Mouse (Mus musculus) liver, embryonic 16.5 days (tissue): ENCODE measurements around the gene Cers6. TPM values are rescaled to one million over a fixed set of nuclear protein-coding genes. Genes with fewer than 3 reads are reported as not detected.

Source experiments
- ATAC-seq: fragments of 200-750 bp; cut with Nextera tagmentation; 2 replicates; pipeline ENCODE4 v1.8.0; 2017; ENCODE audit warnings: low read depth, mild to moderate bottlenecking, moderate number of reproducible peaks, moderate library complexity
- H3K27ac ChIP-seq: fragments of 300-500 bp; sonication (generic); 2 replicates; pipeline ENCODE4 v1.5.1; 2014; ENCODE audit warnings: mild to moderate bottlenecking, low read length
- H3K27me3 ChIP-seq: fragments of 300-500 bp; sonication (generic); 2 replicates; pipeline ENCODE4 v1.6.1; 2014; ENCODE audit warnings: low read depth, low read length, mixed read lengths; ENCODE audit not compliant: control insufficient read depth, insufficient read depth
- H3K36me3 ChIP-seq: fragments of 300-500 bp; sonication (generic); 2 replicates; pipeline ENCODE4 v1.6.1; 2014; ENCODE audit warnings: mild to moderate bottlenecking; ENCODE audit not compliant: control insufficient read depth, insufficient read depth
- H3K4me1 ChIP-seq: fragments of 300-500 bp; sonication (generic); 2 replicates; pipeline ENCODE4 v1.6.1; 2014; ENCODE audit warnings: low read depth, low read length, mixed read lengths; ENCODE audit not compliant: control insufficient read depth
- H3K4me2 ChIP-seq: fragments of 300-500 bp; sonication (generic); 2 replicates; pipeline ENCODE4 v1.6.1; 2014; ENCODE audit warnings: low read depth, low read length, mixed read lengths
- H3K4me3 ChIP-seq: fragments of 300-500 bp; sonication (generic); 2 replicates; pipeline ENCODE4 v1.5.1; 2014; ENCODE audit warnings: low read depth, mild to moderate bottlenecking, low read length
- H3K9ac ChIP-seq: fragments of 300-500 bp; sonication (generic); 2 replicates; pipeline ENCODE4 v1.6.1; 2014; ENCODE audit warnings: low read depth, low read length
- H3K9me3 ChIP-seq: fragments of 300-500 bp; sonication (generic); replicated peaks from 2 replicates; pipeline ENCODE4 v1.6.1; 2016; ENCODE audit warnings: low read length; ENCODE audit not compliant: control insufficient read depth
- WGBS: fragments of 180-500 bp; shearing (Covaris S2); extraction: QIAGEN DNeasy Blood & Tissue Kit; methylation state at CpG from one replicate; pipeline ENCODE4 v1.1.7; 2014; ENCODE audit not compliant: insufficient replicate concordance; 5-methylcytosine and 5-hydroxymethylcytosine counted together
- polyA plus RNA-seq: library from polyadenylated mRNA; unstranded; fragments of >200 nt; fragmentation: Nextera tagmentation; extraction: Ambion mirVana; gene quantifications from 2 replicates; pipeline ENCODE4 v1.2.1, GENCODE M21; 2015

Gene Cers6
- polyA plus RNA-seq, result 10.2 and 10.7 TPM in 2 replicates

DNA sequence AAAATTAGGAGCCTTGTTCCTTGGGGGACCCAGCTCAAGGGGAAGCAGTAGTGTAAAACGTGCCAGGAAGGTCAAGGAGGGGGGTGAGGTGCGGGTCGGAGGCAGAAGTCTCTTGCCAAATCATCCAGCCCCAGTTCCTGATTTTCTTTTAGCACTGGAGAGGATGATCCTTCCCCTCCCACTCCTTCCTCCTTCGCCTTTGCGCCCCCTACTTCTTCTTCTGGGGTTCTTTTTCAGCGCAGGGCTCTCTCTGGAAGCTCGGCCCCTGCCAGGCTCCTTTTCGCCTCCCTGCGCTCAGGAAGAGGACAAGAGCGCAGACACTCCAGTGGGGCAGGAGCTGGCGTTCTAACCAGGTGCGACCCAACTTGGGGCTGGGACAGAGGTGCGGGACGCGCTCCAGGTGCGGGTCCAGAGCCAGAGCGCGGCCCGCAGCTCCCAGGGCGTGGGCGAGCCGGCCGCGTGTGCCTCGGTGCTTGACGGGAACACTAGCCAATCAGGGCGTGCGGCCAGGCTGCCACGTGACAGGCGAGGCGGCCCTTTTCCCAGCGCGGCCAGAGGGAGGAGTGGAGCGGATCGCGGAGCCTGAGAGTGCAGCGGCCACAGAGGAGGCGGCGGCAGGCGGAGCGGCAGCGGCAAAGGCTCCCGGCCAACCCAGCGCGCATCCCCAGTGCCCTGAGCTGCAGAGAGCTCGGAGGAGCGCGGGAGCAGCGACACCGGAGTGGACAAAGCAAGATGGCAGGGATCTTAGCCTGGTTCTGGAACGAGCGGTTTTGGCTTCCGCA lies at the start of gene Cers6:
Gene Cers6, plus strand, starts transcription at position 538 of the 782 bp plus-strand sequence.
- under 1% methylated on average over 53 of the region's 53 CpGs for WGBS
- Histone ChIP-seq H3K27ac (peak within 1 kb of the TSS; percentile 60), H3K36me3 (no peaks in the 10 kb centered on the region), H3K4me2 (peak within 1 kb of the TSS; percentile 82), H3K27me3 (peaks cover 18% of the 10 kb centered on the region), H3K4me1 (peaks cover 3% of the 10 kb centered on the region; the same call in 1 of the 2 replicates), H3K4me3 (peak within 1 kb of the TSS; percentile 70), H3K9me3 (no peaks in the 10 kb centered on the region), H3K9ac (peak within 1 kb of the TSS; percentile 66)
- ATAC-seq, result peak; percentile 93

DNA sequence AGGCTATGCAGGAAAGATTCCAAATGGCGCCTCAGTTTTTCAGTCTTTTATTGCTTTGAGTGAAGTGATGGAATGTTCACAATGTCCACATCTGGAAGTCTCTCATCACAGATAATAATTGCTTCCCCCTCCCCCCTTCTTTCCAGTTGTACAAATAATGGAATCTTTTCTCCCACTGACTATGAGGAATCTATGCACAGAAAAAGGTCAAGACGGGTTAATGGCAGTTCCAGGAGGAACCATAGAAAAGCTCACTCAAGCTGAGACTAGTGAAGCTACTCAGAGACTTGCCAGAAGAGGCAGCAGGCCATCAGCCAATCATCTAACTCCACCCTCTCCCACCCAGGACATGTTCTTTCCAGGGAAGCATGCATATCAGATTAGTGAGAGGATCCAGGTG lies 46.8 kb upstream of the Cers6 start:
- no peak for ATAC-seq
- no peaks in the 10 kb centered on the region for H3K27me3 ChIP-seq
- 66% methylated on average over 2 of the region's 2 CpGs for WGBS
- H3K9me3 ChIP-seq, result no peaks in the 10 kb centered on the region
- H3K4me3 ChIP-seq, result no peak overlapping the region
- no peaks in the 10 kb centered on the region for H3K36me3 ChIP-seq
- H3K4me2 ChIP-seq, result no peak overlapping the region
- no peak overlapping the region for H3K9ac ChIP-seq
- no peaks in the 10 kb centered on the region for H3K4me1 ChIP-seq
- no peak overlapping the region for H3K27ac ChIP-seq

GRCm38 (mm10) chr2:68819040-68819439 lies 42.2 kb upstream of the Cers6 start:
- H3K4me3 ChIP-seq, result no peak overlapping the region
- H3K36me3 ChIP-seq, result no peaks in the 10 kb centered on the region
- no peaks in the 10 kb centered on the region for H3K9me3 ChIP-seq
- ATAC-seq, result no peak
- H3K4me1 ChIP-seq, result no peaks in the 10 kb centered on the region; the same call in none of the 2 replicates
- no peak overlapping the region for H3K27ac ChIP-seq
- H3K4me2 ChIP-seq, result no peak overlapping the region
- H3K9ac ChIP-seq, result no peak overlapping the region
- H3K27me3 ChIP-seq, result no peaks in the 10 kb centered on the region
- WGBS, result 79% methylated on average over 4 of the region's 4 CpGs

- peak; percentile 76 for ATAC-seq
- 44% methylated on average over 4 of the region's 4 CpGs for WGBS
- H3K4me1 ChIP-seq, result no peaks in the 10 kb centered on the region; the same call in none of the 2 replicates
Observed at GRCm38 (mm10) chr2:68822152-68822887, 38.9 kb upstream of the Cers6 start.

DNA sequence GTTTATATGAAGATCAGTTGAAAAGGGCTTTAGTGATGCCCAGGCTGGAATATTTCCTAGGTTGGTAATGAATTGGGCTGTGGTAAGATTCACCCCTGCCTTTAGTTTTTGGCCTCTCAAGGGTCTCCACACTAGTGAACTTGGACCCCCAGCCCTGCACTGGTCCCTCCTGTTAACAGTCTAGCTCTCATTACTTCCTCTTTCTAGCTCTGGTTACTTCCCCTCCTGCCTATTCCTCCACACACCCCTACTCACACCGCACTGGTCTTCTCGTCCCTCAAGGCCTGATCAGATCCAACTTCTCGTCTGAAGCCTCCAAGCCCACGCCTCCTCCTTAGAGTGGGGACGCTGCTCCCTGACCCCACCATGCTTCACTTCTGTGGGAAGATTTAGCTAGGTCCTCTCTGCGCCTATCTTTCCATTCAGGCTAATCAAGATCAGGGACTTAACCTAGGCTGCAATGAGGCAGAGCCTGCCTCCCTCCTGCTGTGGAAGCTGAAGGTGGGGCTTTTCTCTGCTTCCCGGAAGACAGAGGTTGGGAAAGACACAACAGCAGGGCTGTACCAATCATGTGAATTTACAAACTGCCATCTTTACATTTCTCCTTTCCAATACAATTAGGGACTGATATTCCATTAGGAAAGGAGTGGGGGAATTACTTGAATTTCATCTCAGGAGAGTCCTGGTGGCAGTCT lies 35.8 kb upstream of the Cers6 start:
- WGBS, result 20% methylated on average over 7 of the region's 7 CpGs

More at GRCm38 (mm10) chr2:68822152-68822887, 38.9 kb upstream of the Cers6 start:
- Histone ChIP-seq H3K36me3 (no peaks in the 10 kb centered on the region), H3K4me3 (no peak overlapping the region), H3K27me3 (no peaks in the 10 kb centered on the region), H3K9me3 (no peaks in the 10 kb centered on the region), H3K9ac (no peak overlapping the region), H3K4me2 (no peak overlapping the region), H3K27ac (no peak overlapping the region)

GRCm38 (mm10) chr2:68843330-68843729 lies 17.9 kb upstream of the Cers6 start:
- H3K36me3 ChIP-seq, result no peaks in the 10 kb centered on the region
- no peak overlapping the region for H3K4me2 ChIP-seq
- no peak overlapping the region for H3K27ac ChIP-seq
- no peaks in the 10 kb centered on the region for H3K9me3 ChIP-seq
- H3K27me3 ChIP-seq, result no peaks in the 10 kb centered on the region
- no peak overlapping the region for H3K4me3 ChIP-seq
- ATAC-seq, result no peak
- no peaks in the 10 kb centered on the region; the same call in 1 of the 2 replicates for H3K4me1 ChIP-seq
- WGBS, result 65% methylated on average over 5 of the region's 5 CpGs
- H3K9ac ChIP-seq, result no peak overlapping the region

More for the DNA sequence above, 35.8 kb upstream of the Cers6 start:
- H3K4me1 ChIP-seq, result no peaks in the 10 kb centered on the region; the same call in none of the 2 replicates
- no peaks in the 10 kb centered on the region for H3K9me3 ChIP-seq
- H3K27me3 ChIP-seq, result no peaks in the 10 kb centered on the region
- H3K27ac ChIP-seq, result peak overlapping the region; percentile 63
- H3K9ac ChIP-seq, result no peak overlapping the region
- H3K36me3 ChIP-seq, result no peaks in the 10 kb centered on the region
- peak; percentile 47; the same call in 1 of the 2 replicates for ATAC-seq
- no peak overlapping the region for H3K4me2 ChIP-seq
- no peak overlapping the region for H3K4me3 ChIP-seq

GRCm38 (mm10) chr2:68844530-68844929 lies 16.7 kb upstream of the Cers6 start:
- H3K9me3 ChIP-seq, result no peaks in the 10 kb centered on the region
- no peak overlapping the region for H3K4me3 ChIP-seq
- no peaks in the 10 kb centered on the region for H3K36me3 ChIP-seq
- H3K4me1 ChIP-seq, result no peaks in the 10 kb centered on the region; the same call in 1 of the 2 replicates
- H3K4me2 ChIP-seq, result 0 out of 2 replicates have a peak overlapping the region, but pooled peaks have one; percentile 30
- H3K9ac ChIP-seq, result no peak overlapping the region
- no peaks in the 10 kb centered on the region for H3K27me3 ChIP-seq
- H3K27ac ChIP-seq, result no peak overlapping the region
- ATAC-seq, result no peak
- 55% methylated on average over 2 of the region's 2 CpGs for WGBS

- H3K36me3 ChIP-seq, result no peaks in the 10 kb centered on the region
- peak overlapping the region; percentile 30; the same call in 1 of the 2 replicates for H3K4me2 ChIP-seq
- H3K27me3 ChIP-seq, result no peaks in the 10 kb centered on the region
- H3K4me1 ChIP-seq, result no peaks in the 10 kb centered on the region; the same call in 1 of the 2 replicates
- no peaks in the 10 kb centered on the region for H3K9me3 ChIP-seq
- H3K9ac ChIP-seq, result no peak overlapping the region
- H3K4me3 ChIP-seq, result no peak overlapping the region; the same call in 1 of the 2 replicates
- 65% methylated on average over 13 of the region's 13 CpGs for WGBS
- H3K27ac ChIP-seq, result peak overlapping the region; percentile 53
- peak; percentile 97 for ATAC-seq
Observed at GRCm38 (mm10) chr2:68845002-68845740, 16.1 kb upstream of the Cers6 start.
